Mouse (Mus musculus): ENCODE results near the gene Lamtor2.

The Lamtor2 gene

DNA sequence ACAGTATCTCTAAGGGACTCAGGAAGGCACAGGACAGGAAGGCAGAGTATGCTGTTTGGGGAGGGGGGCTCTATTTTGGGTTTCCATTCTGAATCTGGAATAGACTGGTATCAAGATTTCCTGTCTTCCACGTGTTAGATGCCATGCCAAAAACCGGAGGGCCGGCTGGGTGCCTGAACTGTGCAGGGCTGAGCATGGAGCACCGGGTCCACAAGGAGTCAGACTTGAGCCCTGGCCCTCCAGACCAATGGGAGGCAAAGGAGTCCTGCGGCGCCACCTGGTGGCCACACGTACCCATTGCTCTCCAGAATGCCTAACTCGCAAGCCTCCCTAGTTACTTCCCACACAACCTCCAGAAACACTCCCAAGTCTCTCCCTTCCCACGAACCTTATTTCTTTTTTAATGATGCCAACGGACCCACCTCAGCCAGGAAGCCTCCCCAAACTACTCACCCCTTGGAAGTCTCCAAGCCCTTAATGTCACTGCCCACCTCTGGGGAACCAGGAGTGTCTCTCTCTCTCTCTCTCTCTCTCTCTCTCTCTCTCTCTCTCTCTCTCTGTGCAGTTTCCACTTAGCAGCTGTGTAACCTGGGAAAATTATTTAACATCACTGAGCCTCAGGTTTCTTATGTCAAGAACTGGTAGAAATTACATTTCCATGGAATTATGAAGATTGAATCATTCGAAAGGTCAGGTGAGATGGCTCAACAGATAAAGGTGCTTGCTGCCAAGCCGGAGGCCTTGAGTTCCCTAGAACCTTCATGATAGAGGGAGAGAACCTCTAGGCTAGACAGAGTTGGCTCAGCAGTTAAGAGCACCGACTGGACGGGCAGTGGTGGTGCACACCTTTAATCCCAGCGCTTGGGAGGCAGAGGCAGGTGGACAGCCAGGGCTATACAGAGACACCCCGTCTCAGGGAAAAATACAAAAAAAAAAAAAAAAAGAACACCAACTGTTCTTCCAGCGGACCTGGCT lies 26.4 kb downstream of the Lamtor2 start:
- in situ Hi-C loops (cut with MboI, MseI): no loop called here

DNA sequence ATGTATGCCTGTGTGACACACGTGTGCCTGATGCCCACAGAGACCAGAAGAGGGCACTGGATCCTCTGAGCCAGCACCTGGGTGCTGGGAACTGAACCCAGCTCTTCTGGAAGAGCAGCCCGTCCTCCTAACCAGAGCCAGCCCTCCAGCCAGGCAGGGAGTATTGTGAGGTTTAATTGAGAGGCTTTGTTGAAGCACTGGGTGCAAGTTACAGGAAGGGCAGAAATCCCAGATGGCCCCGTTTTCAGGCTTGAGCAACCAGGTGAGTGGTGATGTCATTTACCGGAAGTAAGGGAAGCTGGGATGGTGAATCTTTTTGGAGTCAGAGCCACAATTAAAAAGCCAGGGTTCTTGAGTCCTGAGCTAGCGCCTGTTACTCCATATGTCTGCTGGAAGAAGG lies 27.9 kb downstream of the Lamtor2 start:
- in situ Hi-C loops (cut with MboI, MseI): no loop called here

DNA sequence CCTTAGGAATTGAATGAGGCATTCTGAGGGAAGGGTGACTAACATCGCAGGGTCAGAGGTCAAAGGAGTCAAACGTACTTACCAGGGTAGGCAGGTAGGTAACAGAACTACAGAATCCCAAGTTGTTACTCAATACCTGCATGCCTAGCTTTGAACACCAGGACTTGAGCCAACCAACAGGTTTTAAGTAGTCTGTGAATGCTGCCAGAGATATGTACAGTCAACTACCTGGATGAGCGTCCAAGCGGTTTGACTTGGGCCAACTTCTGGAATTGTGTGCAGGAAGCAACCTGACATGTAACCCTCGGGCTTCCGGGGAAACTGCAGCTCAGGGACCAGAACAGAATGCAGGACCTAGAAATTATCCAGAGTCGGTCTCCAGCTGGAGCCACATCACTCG lies 29.8 kb downstream of the Lamtor2 start:
- in situ Hi-C loops (cut with MboI, MseI): loop anchor here (5.0 kb wide), 1 partner anchor 36 kb away; no protein-coding TSS in a partner anchor

DNA sequence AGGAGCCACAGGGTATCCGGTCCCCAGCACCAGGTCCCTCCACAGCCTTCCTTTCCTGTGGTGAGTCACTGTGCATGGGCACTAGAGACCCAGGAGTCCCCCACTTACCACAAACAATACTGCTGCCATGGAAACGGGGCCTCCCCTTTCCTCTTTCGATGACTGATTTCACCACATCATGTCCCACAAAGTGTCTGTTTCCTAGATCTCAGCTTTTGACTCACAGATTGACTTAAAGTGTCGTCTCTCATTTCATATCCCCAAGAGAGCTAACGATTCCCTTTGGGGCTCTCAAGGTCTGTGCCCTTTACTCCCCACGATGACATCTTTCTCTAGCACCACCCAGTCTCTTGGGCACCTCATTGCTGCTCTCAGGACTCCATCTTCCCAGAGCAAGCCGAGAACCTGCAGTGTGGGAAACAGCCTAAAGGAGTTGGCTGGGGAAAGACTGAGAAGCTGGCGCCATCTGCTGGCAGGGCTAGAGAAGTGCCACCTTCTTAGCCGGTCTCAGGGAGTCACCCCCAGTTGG lies 31.0 kb downstream of the Lamtor2 start:
- in situ Hi-C loops (cut with MboI, MseI): loop anchor here (5.0 kb wide), 1 partner anchor 35 kb away; no protein-coding TSS in a partner anchor

DNA sequence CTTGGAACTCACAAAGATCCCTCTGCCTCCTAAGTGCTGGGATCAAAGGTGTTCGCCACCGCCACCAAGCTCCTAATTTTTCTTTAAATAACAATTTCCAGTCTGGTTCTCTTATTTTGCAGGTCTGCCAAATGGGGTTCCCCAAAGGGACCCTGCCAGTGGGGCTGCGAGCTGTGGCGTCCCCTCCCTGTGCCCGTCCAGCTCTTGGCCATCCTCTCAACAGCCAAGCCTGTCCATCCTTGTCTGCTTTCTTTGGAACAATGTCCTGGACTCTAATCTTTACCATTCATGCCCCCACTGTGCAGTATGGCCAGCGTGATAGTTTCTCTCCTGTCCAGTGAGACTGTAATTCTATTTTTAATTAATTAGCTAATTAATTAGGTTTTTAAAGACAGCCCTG lies 31.7 kb downstream of the Lamtor2 start:
- in situ Hi-C loops (cut with MboI, MseI): loop anchor here (5.0 kb wide), 1 partner anchor 34 kb away; no protein-coding TSS in a partner anchor

DNA sequence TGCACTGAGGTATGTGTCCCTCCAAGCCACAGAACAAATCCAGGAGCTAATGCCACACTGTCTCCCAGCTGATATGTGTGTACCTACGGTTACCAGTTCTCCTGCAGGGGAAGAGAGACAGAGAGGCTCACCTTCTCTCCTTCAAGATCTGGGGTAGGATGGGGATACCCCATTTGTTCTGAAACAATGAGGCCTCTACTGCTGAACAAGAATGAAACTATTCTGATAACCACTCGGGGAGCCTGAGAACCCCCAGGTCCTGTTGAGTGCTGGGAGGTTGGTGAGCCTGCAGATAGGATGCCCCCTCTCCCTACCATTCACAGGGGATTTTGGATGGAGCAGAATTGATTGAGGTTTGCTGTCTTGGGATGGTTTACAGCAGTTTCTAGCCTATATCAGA lies 32.8 kb downstream of the Lamtor2 start:
- in situ Hi-C loops (cut with MboI, MseI): loop anchor here (5.0 kb wide), 1 partner anchor 33 kb away; no protein-coding TSS in a partner anchor

DNA sequence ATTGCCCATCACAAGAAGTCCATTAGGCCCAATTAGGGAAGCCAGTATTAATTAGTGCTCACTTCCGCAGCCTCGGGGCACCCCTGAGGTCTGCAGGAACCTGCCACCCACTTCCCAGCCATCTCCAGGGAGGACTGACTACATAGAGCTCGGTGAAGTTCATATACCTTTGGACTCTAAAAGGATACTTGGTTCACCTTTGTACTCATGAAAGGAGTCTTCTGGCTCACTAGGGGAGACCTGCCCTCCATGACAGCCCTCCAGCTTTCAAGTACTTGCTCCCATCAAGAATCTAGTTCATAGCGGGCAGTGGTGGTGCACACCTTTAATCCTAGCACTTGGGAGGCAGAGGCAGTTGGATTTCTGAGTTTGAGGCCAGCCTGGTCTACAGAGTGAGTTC lies 34.5 kb downstream of the Lamtor2 start:
- in situ Hi-C loops (cut with MboI, MseI): no loop called here

DNA sequence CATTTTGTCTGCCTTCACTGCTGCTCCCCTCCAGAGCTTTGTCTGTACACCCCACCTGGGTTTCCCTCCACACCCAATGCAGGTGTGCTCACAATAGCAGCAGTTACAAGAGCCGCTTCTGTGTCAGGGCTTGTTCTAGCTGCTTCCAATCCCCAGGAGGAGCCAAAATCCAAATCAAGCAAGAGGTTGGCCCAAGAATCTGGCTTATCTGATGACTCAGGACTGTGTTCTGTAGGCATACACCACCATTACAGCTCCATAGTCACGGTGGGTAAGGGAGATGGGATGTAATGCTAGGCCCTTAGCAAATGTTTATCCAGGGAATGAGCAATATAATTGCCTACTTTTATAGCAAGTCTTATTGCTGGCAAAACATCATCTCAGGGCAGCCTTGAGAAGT lies 36.5 kb downstream of the Lamtor2 start:
- in situ Hi-C loops (cut with MboI, MseI): no loop called here

DNA sequence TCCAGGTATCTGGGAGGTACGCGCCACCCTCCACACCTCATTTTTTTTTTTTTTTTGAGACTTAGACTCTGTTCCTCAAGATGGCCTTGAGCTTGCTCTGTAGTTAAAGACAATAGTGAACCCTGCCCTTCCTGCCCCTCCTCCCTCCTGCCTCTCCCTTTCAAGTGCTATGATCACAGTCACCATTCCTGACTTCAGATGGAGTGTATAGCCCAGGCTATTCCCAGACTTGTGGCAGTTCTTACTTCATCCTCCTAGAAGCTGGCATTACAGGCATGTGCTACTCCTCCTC lies 37.8 kb downstream of the Lamtor2 start:
- in situ Hi-C loops (cut with MboI, MseI): no loop called here

DNA sequence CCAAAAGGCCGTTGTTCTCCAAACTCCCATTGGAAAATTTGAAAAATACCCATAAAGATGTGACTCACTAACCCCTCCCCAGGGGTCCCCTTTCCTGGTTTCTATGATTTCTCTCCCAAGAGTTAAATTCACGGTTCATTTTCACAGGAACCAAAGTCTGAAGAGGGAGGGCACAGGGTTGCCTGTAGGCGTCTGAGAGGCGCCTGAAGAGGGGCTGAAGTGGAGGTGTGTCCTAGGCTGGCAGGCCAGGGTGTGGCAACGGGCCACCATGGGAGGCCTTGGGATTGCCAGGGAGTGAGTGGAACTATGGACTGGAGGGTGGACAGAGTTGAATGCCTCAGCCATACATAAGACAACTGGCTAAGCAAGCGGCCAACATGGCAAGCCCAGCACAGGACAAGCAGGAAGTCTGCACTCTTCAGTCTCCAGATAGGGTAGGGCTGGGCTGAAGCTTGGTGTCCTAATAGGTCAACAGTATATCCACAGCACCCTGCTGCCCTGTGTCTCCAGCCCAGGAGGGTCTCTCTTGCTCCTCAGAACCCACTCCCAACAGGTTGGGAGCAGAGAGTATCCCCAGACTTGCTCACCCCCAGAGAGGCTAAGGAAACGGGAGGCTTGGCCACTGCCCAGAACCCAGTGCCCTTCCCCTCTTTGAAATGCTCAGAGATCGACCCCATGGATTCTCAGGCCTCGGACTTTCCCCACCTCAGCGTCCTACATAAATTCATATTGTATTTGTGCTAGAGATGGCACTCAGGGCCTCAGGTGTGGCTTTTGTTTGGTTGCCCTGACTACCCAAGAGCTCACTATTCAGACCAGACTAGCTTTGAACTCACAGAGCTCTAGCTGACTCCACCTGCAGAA lies 38.4 kb downstream of the Lamtor2 start:
- in situ Hi-C loops (cut with MboI, MseI): no loop called here

DNA sequence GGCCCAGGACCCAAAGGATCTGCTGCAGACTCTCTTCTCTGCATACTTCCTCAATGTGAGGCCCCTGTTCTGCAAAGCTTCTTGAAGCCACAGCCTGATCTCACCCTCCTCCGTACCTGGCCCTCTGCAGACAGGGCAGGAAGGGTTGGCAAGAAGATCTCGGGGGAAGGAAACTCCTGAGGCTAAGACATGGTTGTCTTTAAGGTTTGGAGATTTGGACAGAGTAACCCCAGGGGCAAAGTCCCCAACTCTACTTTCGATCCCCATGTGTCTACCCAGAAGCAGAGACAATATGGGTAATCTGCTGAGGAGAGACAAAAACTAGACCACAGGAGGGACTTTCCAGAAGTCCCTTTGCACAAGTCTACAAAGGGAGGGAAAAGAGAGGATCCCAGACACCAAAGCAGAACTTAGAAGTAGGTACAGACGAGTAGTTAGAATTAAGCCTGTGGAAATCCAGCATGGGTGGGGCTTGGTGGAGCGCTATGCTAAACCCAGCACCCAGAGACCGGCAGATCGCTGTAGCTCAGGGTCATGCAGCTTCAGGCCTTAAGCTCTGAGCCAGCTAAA lies 39.2 kb downstream of the Lamtor2 start:
- in situ Hi-C loops (cut with MboI, MseI): no loop called here

DNA sequence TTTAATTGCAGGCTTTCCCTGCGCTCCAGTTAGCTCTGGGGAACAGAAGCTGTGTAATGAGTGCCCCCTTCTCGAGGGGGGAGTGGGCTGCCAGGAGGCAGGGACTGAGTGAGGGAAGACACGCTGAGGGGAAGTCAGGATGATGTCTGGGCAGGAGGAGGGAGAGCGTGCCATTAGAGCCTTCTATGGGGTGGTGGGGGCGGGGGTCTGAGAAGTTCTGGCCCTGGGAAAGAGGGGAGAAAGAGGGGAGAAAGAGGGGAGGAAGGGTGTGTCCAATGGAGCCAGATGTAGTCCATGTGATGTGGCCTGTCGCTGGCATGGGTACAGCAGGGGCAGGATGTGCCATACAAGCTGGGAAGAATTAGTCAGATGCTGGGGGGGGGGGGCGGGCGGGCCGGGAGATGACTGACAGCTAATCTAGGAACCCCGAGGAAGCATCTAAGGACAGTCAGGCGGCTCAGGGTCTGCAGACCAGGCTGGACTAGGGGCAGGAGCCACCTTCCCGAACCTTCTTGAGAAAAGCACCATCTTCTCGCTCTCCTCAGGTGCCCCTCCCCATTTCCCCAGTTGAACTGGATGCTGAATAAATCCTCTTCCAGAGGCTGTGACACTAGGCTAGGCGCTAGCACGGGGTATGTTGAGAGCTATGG lies 39.9 kb downstream of the Lamtor2 start:
- in situ Hi-C loops (cut with MboI, MseI): no loop called here

DNA sequence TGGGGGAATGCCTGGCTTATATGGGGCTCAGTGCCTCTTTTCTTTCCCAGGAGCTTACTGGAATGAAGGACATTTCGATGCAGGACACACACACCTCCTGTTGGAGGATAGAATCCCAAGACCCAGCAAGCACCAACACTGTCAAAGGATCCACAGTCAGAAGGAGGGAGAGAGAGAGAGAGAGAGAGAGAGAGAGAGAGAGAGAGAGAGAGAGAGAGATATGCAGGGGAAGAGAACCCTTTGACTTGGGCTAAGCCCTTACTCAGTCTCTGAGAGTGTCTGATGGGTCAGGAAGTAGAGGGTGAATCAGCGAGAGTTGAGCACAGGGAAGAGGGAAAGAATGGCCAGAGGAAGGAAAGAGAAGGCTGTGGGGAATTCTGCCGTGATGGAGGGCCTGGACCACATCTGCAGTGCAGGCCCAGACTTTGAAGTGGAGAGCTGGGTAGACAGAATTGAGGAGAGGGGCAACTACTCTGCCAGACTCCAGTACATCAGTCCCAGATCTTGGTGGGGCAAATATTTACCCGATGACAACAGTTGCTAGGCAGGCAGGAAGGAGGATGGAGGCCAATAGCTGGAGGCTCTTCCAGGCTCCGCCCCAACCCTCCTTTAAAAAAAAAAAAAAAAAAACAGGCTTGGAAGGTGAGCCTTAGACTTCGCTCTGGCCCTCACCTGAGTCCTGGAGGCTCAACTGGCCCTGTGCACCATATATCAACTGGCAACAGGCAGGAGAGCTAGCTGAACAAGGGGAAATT lies 40.6 kb downstream of the Lamtor2 start:
- in situ Hi-C loops (cut with MboI, MseI): no loop called here

DNA sequence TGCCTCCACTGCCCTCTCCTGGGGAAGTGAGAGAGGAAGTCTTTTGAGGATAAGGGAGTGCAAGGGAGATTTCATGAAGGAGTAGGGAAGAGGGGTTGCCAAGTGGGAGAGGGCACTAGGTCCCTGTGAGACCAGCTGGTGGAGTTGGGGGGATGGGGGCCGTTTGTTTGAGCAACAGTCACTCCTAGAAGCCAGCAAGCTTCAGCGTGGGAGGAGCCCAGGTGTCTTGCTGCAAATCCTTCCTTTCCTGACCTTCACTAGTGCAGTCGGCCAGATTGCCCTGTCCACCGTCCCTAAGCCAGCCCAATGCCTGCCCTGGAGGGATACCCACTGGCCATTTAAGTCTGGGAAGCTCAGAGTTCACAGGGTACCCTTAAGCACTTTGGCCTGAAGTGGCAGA lies 41.3 kb downstream of the Lamtor2 start:
- in situ Hi-C loops (cut with MboI, MseI): no loop called here

DNA sequence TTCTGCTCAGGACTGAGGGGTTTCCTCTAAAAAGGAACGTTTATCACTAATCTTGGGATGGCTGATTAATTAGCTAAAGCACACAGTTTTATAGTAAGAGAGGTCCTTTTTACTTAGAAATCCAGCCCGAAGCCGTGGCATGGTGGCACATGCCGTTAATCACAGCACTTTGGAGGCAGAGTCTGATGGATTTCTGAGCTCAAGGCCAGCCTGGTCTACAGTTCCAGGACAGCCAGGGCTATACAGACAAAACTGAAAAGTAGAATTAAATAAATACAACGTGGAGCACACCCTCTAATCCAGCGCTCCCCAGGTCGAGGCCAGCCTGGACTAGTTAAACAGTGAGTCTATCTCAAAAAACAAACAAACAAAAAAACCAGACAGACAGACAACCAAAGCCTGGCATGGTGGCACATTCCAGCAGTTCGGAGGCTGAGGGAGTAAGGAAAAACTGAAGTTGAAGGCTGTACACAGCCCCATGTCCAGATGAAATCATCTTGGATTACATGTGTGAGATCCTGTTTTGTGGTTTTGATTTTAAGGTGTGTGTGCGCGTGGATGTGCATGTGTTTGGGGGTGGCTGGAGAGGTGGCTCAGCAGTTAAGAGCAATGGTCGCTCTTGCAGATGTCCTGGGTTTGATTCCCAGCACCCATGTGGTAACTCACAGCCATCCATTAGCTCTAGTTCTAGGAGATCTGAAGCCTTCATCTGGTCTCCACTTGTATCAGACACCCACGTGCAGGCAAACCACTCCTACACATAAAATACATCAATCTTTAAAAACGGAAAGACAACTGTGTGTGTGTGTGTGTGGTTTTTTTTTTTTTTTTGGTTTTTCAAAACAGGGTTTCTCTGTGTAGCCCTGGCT lies 42.2 kb downstream of the Lamtor2 start:
- in situ Hi-C loops (cut with MboI, MseI): no loop called here

DNA sequence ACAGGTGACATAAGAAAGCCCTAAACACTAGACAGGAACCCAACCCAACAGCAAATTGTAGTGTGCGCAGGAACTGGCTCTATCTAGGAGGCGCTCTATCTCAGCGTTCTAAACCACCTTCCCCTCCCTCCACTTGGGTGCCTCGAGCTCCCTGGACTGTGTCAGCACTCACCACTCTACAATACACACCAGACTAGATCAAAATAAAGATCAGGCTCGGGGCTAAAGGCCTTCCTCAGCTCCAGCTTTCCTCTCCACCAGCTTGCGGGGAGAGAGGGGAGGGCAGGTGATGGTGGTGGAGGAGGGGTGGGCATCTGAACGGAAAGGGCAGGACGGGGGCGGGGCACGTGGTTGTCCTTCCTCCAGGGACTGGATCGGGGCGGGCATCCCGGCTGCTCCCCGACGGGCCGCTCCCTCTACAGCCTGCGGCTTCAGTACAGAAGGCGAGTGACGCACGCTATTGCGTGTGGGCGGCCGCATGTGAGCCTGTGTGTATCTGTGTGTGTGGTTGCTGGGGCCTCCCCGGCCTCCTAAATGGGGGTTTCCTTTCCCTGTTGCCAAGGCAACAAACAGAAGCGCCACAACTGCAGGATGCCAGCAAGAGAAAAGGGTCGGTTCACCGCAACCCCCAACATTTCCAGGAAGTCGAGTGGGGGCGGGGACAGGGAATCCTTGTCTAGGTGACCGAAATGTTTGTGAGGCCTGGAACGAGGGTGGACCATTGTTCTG lies 43.0 kb downstream of the Lamtor2 start, which contains the start of gene Lmna:
Gene Lmna, minus strand, starts transcription at position 265 of the 729 bp plus-strand sequence.
- in situ Hi-C loops (cut with MboI, MseI): loop anchor here (5.0 to 10.0 kb wide), 2 partner anchors 363 to 665 kb away; partner anchors contain the start of gene Scamp3

DNA sequence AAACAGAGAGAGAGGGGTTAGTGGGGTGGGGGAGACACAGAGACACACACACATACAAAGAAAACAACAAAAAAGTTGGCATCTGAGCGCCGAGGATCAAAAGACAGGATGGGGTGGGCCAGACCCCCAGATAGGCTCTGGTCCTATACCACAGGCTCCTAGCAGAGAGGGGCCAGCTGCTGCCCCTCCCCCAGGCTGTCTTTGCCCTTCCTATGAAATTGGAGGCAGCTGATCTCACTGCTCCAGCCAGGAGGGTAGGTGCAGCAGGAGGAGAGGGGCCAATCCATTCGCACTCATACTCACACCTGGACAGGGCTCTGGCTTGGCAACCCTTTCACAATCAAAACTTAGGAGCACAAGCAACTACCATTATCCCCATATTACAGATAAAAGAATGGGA lies 43.6 kb downstream of the Lamtor2 start:
- in situ Hi-C loops (cut with MboI, MseI): loop anchor here (5.0 to 10.0 kb wide), 2 partner anchors 362 to 666 kb away; partner anchors contain the start of gene Scamp3

DNA sequence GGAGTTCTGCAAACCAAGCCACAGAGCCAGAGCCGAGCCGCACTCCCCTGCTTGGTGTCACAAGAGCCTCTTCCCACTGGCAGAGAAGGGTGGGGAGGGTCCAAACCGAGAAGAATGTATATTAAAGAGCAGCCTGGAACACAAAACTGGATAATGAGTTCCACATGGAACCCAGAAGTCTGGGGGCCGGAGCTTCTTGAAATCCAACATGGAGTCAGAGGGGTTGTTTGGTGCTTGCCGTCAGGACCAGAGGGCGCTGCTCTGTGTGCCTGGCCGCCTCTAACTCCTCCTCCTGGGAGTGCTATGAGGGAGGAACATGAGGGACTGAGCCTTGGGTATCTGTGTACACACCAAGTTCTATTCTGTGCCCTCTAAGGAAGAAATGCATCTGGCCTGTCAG lies 47.1 kb downstream of the Lamtor2 start:
- in situ Hi-C loops (cut with MboI, MseI): loop anchor here (5.0 to 10.0 kb wide), 2 partner anchors 358 to 669 kb away; partner anchors contain the start of gene Scamp3
